Mouse (Mus musculus) urinary bladder, adult 18-20 months (tissue): ENCODE measurements around the gene Rinl.
A peak's percentile ranks its signal among the peaks of the same experiment; 100 is the strongest.

Source experiments
- DNase-seq, 2 experiments: peaks; one replicate each; pipeline ENCODE4 v3.0.0; 2022; ENCODE audit warnings: low spot score in 2 of 2, mixed read lengths in 2 of 2

Gene Rinl

GRCm38 (mm10) chr7:28823932-28824331, 35.2 kb downstream of the Rinl start:
- no peak for DNase-seq

GRCm38 (mm10) chr7:28824941-28825685, 36.3 kb downstream of the Rinl start, which contains the start of gene Ech1:
Ech1 (plus strand) TSS chr7:28825217.
- DNase-seq = peak; percentile 81 to 90

- DNase-seq = peak in 1 of 2 experiments; percentile 47
Measured at GRCm38 (mm10) chr7:28825686-28826401, 37.1 kb downstream of the Rinl start.

- DNase-seq = no peak
Measured at GRCm38 (mm10) chr7:28826402-28826772, 37.6 kb downstream of the Rinl start.

- no peak for DNase-seq
Measured at GRCm38 (mm10) chr7:28827338-28827737, 38.6 kb downstream of the Rinl start.

- DNase-seq = no peak
Measured at GRCm38 (mm10) chr7:28829821-28830220, 41.1 kb downstream of the Rinl start.

GRCm38 (mm10) chr7:28830981-28831380, 42.2 kb downstream of the Rinl start:
- DNase-seq = no peak

- DNase-seq = no peak
Measured at GRCm38 (mm10) chr7:28831411-28832125, 42.8 kb downstream of the Rinl start.

- no peak for DNase-seq
Measured at GRCm38 (mm10) chr7:28832137-28832536, 43.4 kb downstream of the Rinl start.

GRCm38 (mm10) chr7:28833723-28834347, 45.1 kb downstream of the Rinl start, which contains the start of gene Lgals4:
Lgals4 (plus strand) TSS chr7:28833854.
- DNase-seq = no peak

- DNase-seq = no peak
Measured at GRCm38 (mm10) chr7:28836936-28837335, 48.2 kb downstream of the Rinl start.

- DNase-seq = no peak
Measured at GRCm38 (mm10) chr7:28838331-28838730, 49.6 kb downstream of the Rinl start.

GRCm38 (mm10) chr7:28847273-28847672, 58.5 kb downstream of the Rinl start:
- no peak for DNase-seq
